8 mouse cellular contexts compared by ENCODE assay signal in the genomic region with DNA sequence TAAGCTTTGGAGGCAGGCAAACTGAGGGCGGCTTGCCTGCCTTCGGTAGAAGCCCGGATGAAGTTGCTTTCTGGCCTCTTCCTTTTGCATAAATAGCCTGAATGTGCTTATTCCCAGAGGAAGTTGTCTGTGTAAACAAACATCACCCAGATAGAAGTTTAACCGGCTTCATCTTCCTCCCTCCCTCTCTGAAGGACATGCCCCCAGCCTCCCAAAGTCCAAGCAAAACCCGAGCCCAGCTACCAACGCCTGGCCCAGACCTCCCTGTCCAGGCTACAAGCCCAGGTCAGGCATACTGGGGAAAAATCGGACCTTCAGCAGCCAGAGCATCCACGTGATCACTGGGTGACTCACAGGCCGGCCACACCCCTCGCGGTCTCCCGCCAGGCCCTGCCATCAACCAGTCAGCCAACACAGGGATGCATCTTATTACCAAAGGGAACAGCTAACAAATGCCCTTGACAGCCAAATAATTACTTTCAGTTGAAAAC. TPM values are rescaled to one million over a fixed set of nuclear protein-coding genes. Genes with fewer than 3 reads are reported as not detected.
A peak's percentile ranks its signal among the peaks of the same experiment; 100 is the strongest.
DNase-seq lines count a peak whose midpoint lies in the region; ATAC-seq and TF ChIP-seq lines count a peak whose summit lies in the region.

No protein-coding gene starts in this region.

- peak; percentile 94 for DNase-seq in Muller cell, postnatal 12 days (ENCODE audit: inconsistent ontology term)
- DNase-seq in cerebellum, postnatal 25 days: peak; percentile 49 to 63
- peak; percentile 93 for DNase-seq in gastrocnemius, adult 2 months
- DNase-seq in hindbrain, postnatal 0 days (ENCODE audit: low spot score): peak; percentile 70
- DNase-seq in left cerebral cortex, postnatal 10 days (ENCODE audit: extremely low spot score in 1 of 2, low spot score in 2 of 2): peak; percentile 75 to 91
- DNase-seq in right cerebral cortex, postnatal 10 days (ENCODE audit: low spot score in 2 of 2): peak; percentile 81 to 88
- peak; percentile 92 to 95 for DNase-seq in urinary bladder, postnatal 36 days (ENCODE audit: low spot score in 2 of 2)

- intact Hi-C loops in gastrocnemius, adult 2 months (cut with DNase I): no loop called here
- intact Hi-C loops in left cerebral cortex, postnatal 10 days (cut with DNase I): no loop called here

- 17% methylated on average over 12 of the region's 12 CpGs for WGBS in hindbrain, postnatal 0 days

- no peaks in the 10 kb centered on the region for H3K9me3 ChIP-seq in hindbrain, postnatal 0 days (ENCODE audit: low read length)
- no peaks in the 10 kb centered on the region for H3K9me3 ChIP-seq in megakaryocyte, embryonic 14.5 days

- H3K4me3 ChIP-seq in gastrocnemius, adult 2 months: peak overlapping the region; percentile 65
- H3K4me3 ChIP-seq in hindbrain, postnatal 0 days (ENCODE audit: low read length): peak overlapping the region; percentile 25
- peak overlapping the region; percentile 95 for H3K4me3 ChIP-seq in megakaryocyte, embryonic 14.5 days (replicated peaks)

- peak overlapping the region; percentile 49 for H3K4me2 ChIP-seq in hindbrain, postnatal 0 days (ENCODE audit: low read depth, low read length)

- no peak overlapping the region for H3K9ac ChIP-seq in hindbrain, postnatal 0 days (replicated peaks; ENCODE audit: low read length)

- peak overlapping the region; percentile 87 for H3K27ac ChIP-seq in gastrocnemius, adult 2 months
- peak overlapping the region; percentile 68 for H3K27ac ChIP-seq in hindbrain, postnatal 0 days

- no peaks in the 10 kb centered on the region for H3K4me1 ChIP-seq in hindbrain, postnatal 0 days (ENCODE audit: insufficient read depth, low read length)
- peaks cover 56% of the 10 kb centered on the region for H3K4me1 ChIP-seq in megakaryocyte, embryonic 14.5 days

- TF ChIP-seq CTCF in gastrocnemius, adult 2 months (IDR thresholded peaks at IDR 0.05): no peak
- TF ChIP-seq CTCF in hindbrain, postnatal 0 days (IDR thresholded peaks at IDR 0.05; ENCODE audit: low read depth): no peak

- no peaks in the 10 kb centered on the region for H3K27me3 ChIP-seq in hindbrain, postnatal 0 days (ENCODE audit: insufficient read depth, low read length)
- H3K27me3 ChIP-seq in megakaryocyte, embryonic 14.5 days (replicated peaks): no peaks in the 10 kb centered on the region

- H3K36me3 ChIP-seq in hindbrain, postnatal 0 days (ENCODE audit: insufficient read depth, low read length): no peaks in the 10 kb centered on the region
- H3K36me3 ChIP-seq in megakaryocyte, embryonic 14.5 days (replicated peaks; ENCODE audit: low read length): peaks cover 49% of the 10 kb centered on the region

- ATAC-seq in hindbrain, postnatal 0 days: peak; percentile 35; the same call in 1 of the 2 replicates

RNA-seq across cellular contexts. Expression of gene Zfp36l2, which starts 4.4 kb away (rescaled TPM):
- 10 to 100 TPM in 1 of 2 experiments, 1 to 10 TPM in 1; 9.7 to 10.1 TPM for total RNA-seq in gastrocnemius, adult 2 months (2021)
- total RNA-seq in hindbrain, postnatal 0 days (2014; rRNA removed): 13.3 and 16.7 TPM in 2 replicates
- polyA plus RNA-seq in hindbrain, postnatal 0 days (2015; fragmentation: Nextera tagmentation; extraction: Ambion mirVana): 5.4 and 5.5 TPM in 2 replicates
- 10 to 100 TPM; 17.1 to 20.4 TPM for total RNA-seq in left cerebral cortex, postnatal 10 days (2021)
- 174 and 534 TPM in 2 replicates for polyA plus RNA-seq in megakaryocyte, embryonic 14.5 days (2012; ENCODE audit: insufficient read depth, low replicate concordance)

Comparison
In these comparisons a context has a peak if more than half of its experiments do, and no peak if none do; other contexts are left out.
1. Peak in every context shown above with its lines: DNase-seq, ATAC-seq, H3K4me3 ChIP-seq and H3K27ac ChIP-seq.
2. H3K4me3 ChIP-seq: peak in every context shown above with its lines; median percentile 95 in megakaryocyte, embryonic 14.5 days; 65 in gastrocnemius, adult 2 months; 25 in hindbrain, postnatal 0 days.